Mouse (Mus musculus): ENCODE measurements around the gene Rae1. TPM values are rescaled to one million over a fixed set of nuclear protein-coding genes. Genes with fewer than 3 reads are reported as not detected.

The Rae1 gene
- polyA plus RNA-seq, 2 experiments: 45.9 to 65.3 TPM

DNA sequence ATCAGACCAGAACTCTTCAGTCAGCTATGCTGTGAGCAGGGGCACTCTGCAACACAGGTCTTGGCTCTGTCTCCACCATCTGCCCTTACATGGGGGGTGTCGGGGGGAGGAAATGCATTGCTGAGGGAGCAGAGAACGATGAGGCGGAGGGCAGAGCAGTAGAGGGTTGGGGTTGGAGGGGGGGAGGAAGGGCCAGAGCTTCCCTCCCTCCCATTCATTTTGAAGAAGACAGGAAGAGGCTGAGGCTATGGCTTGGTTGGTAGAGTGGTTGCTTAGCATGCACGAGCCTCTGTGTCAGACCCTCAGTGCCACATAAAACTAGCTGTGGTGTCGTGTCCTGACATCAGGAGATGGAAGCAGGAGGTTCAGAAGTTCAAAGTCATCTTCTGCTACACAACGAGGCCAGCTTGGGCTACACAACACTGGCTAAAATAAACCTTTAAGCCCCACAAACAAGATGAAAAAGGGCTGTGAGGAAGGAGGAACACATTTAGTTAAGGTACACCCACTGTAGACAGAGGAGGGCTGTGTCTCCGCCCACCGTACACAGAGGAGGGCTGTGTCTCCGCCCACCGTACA, 56.5 kb downstream of the Rae1 start:
- Histone ChIP-seq H3K9me3 (ENCODE audit: control insufficient read depth, low read length) (no peaks in the 10 kb centered on the region), H3K9ac (replicated peaks) (no peak overlapping the region), H3K4me1 (replicated peaks; ENCODE audit: control insufficient read depth in 2 of 2, insufficient read depth in 2 of 2, low read length in 1 of 2) (peaks cover 19 to 33% of the 10 kb centered on the region in 2 experiments), H3K27ac (no peak overlapping the region), H3K4me3 (ENCODE audit: insufficient read depth in 1 of 2, low read depth in 2 of 2, low read length in 2 of 2) (no peak overlapping the region), H3K36me3 (replicated peaks; ENCODE audit: control insufficient read depth, insufficient read depth, low read depth) (no peaks in the 10 kb centered on the region), H3K4me2 (ENCODE audit: low read depth) (no peak overlapping the region), H3K27me3 (ENCODE audit: control insufficient read depth, insufficient read depth, low read length) (no peaks in the 10 kb centered on the region)
- DNase-seq (ENCODE audit: low read depth in 3 of 3, low spot score in 3 of 3): no peak
- no peak for TF ChIP-seq CTCF (IDR thresholded peaks at IDR 0.05; ENCODE audit: low read depth)
- TF ChIP-seq EP300 (IDR thresholded peaks at IDR 0.05; ENCODE audit: low read depth): no peak
- no peak for ATAC-seq (ENCODE audit: insufficient read depth)
- 30% methylated on average over 10 of the region's 10 CpGs for WGBS (ENCODE audit: insufficient replicate concordance)

DNA sequence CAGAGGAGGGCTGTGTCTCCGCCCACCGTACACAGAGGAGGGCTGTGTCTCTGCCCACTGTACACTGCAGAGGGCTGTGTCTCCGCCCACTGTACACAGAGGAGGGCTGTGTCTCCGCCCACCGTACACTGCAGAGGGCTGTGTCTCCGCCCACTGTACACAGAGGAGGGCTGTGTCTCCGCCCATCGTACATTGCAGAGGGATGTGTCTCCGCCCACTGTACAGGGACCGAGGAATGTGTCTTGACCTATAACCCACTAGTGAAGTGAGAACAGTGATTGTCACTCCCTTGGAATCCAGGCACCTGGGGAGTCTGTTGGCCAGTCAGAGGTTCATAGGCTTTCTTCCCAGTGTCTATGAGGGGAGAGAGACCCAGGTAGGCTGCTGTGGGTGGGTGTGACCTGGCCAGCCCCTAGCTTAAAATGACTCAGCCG, 57.0 kb downstream of the Rae1 start:
- Histone ChIP-seq H3K9me3 (ENCODE audit: control insufficient read depth, low read length) (no peaks in the 10 kb centered on the region), H3K9ac (replicated peaks) (no peak overlapping the region), H3K4me1 (replicated peaks; ENCODE audit: control insufficient read depth in 2 of 2, insufficient read depth in 2 of 2, low read length in 1 of 2) (peaks cover 19 to 36% of the 10 kb centered on the region in 2 experiments), H3K4me3 (ENCODE audit: insufficient read depth in 1 of 2, low read depth in 2 of 2, low read length in 2 of 2) (no peak overlapping the region), H3K27ac (no peak overlapping the region), H3K4me2 (ENCODE audit: low read depth) (peak overlapping the region; percentile 4; the same call in 1 of the 2 replicates), H3K36me3 (replicated peaks; ENCODE audit: control insufficient read depth, insufficient read depth, low read depth) (no peaks in the 10 kb centered on the region), H3K27me3 (ENCODE audit: control insufficient read depth, insufficient read depth, low read length) (no peaks in the 10 kb centered on the region)
- WGBS (ENCODE audit: insufficient replicate concordance): 23% methylated on average over 11 of the region's 11 CpGs
- no peak for TF ChIP-seq EP300 (IDR thresholded peaks at IDR 0.05; ENCODE audit: low read depth)
- TF ChIP-seq CTCF (IDR thresholded peaks at IDR 0.05; ENCODE audit: low read depth): no peak
- DNase-seq (ENCODE audit: low read depth in 3 of 3, low spot score in 3 of 3): peak; percentile 63 to 74 (median 65)
- ATAC-seq (ENCODE audit: insufficient read depth): peak; percentile 81

DNA sequence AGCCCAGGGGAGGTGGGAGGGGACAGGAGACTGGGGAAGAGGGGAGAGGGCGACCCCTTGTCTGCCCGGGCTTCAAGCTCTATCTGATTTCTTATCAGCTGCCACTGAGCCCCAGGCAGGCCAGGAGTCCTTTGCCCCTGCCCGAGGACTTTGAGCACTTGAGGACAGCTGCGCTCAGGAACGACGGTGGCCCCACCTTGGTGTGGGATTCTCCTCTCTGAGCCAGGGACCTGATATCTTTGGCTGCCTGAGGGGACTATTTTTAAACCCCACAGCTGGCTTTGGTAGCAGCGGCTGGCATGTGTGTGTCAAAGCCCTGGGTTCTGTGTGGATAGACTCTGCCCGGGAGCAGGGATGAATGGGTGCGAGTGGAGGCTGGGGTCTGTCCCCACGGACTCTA, 57.7 kb downstream of the Rae1 start:
- H3K4me2 ChIP-seq (ENCODE audit: low read depth): no peak overlapping the region
- H3K4me1 ChIP-seq (replicated peaks; ENCODE audit: control insufficient read depth in 2 of 2, insufficient read depth in 2 of 2, low read length in 1 of 2): peaks cover 19 to 39% of the 10 kb centered on the region in 2 experiments
- TF ChIP-seq CTCF (IDR thresholded peaks at IDR 0.05; ENCODE audit: low read depth): no peak
- TF ChIP-seq EP300 (IDR thresholded peaks at IDR 0.05; ENCODE audit: low read depth): no peak
- no peak overlapping the region for H3K27ac ChIP-seq
- H3K27me3 ChIP-seq (ENCODE audit: control insufficient read depth, insufficient read depth, low read length): no peaks in the 10 kb centered on the region
- no peak for ATAC-seq (ENCODE audit: insufficient read depth)
- H3K9me3 ChIP-seq (ENCODE audit: control insufficient read depth, low read length): no peaks in the 10 kb centered on the region
- no peak overlapping the region for H3K9ac ChIP-seq (replicated peaks)
- 23% methylated on average over 10 of the region's 10 CpGs for WGBS (ENCODE audit: insufficient replicate concordance)
- no peaks in the 10 kb centered on the region for H3K36me3 ChIP-seq (replicated peaks; ENCODE audit: control insufficient read depth, insufficient read depth, low read depth)
- no peak overlapping the region for H3K4me3 ChIP-seq (ENCODE audit: insufficient read depth in 1 of 2, low read depth in 2 of 2, low read length in 2 of 2)
- no peak for DNase-seq (ENCODE audit: low read depth in 3 of 3, low spot score in 3 of 3)

DNA sequence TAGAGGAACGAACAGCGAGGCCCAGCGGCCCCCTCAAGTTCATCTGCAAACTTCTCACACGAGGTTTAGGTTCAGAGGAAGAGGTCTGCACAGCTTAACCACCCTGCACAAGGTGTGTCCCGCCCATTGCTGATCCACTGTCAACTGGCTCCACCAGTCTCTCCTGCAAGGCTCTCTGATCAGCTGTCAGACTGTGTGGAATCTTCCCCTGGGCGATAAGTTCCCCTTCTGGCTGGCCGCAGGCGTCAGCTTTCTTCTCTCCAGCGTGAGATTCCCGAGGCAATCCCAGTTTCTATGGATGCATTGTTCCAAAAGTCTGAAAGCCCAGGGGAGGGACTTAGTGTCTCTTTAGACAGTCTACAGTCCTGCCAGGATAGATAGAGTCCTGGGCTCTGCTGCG, 58.3 kb downstream of the Rae1 start:
- H3K4me3 ChIP-seq (ENCODE audit: insufficient read depth in 1 of 2, low read depth in 2 of 2, low read length in 2 of 2): no peak overlapping the region
- TF ChIP-seq EP300 (IDR thresholded peaks at IDR 0.05; ENCODE audit: low read depth): no peak
- no peak for TF ChIP-seq CTCF (IDR thresholded peaks at IDR 0.05; ENCODE audit: low read depth)
- H3K4me1 ChIP-seq (replicated peaks; ENCODE audit: control insufficient read depth in 2 of 2, insufficient read depth in 2 of 2, low read length in 1 of 2): peaks cover 19 to 41% of the 10 kb centered on the region in 2 experiments
- ATAC-seq (ENCODE audit: insufficient read depth): no peak
- H3K27me3 ChIP-seq (ENCODE audit: control insufficient read depth, insufficient read depth, low read length): no peaks in the 10 kb centered on the region
- H3K36me3 ChIP-seq (replicated peaks; ENCODE audit: control insufficient read depth, insufficient read depth, low read depth): no peaks in the 10 kb centered on the region
- no peak overlapping the region for H3K27ac ChIP-seq
- H3K4me2 ChIP-seq (ENCODE audit: low read depth): no peak overlapping the region
- no peak for DNase-seq (ENCODE audit: low read depth in 3 of 3, low spot score in 3 of 3)
- 31% methylated on average over 11 of the region's 11 CpGs for WGBS (ENCODE audit: insufficient replicate concordance)
- no peaks in the 10 kb centered on the region for H3K9me3 ChIP-seq (ENCODE audit: control insufficient read depth, low read length)
- no peak overlapping the region for H3K9ac ChIP-seq (replicated peaks)

DNA sequence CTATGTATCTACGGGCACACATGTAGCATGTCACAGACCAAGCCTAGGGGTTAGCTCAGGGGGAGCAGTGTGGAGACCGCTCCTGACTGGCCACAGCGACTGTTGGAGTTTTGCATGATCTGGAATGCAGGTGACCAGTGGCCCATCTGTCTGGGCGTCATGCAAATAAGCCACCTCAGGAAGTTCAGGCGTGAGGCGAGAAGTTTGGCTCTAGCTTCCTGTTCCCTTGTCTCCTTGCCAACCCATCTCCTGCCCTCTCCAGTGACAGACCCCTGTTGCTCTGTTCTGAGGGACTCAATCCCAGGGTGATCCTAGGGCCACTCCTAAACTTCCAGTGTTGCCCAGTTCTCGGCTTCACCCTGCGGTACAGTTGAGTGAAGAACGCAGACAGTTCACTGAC, 60.5 kb downstream of the Rae1 start:
- Histone ChIP-seq H3K4me1 (replicated peaks; ENCODE audit: control insufficient read depth in 2 of 2, insufficient read depth in 2 of 2, low read length in 1 of 2) (peaks cover 19 to 41% of the 10 kb centered on the region in 2 experiments), H3K9me3 (ENCODE audit: control insufficient read depth, low read length) (no peaks in the 10 kb centered on the region), H3K27me3 (ENCODE audit: control insufficient read depth, insufficient read depth, low read length) (no peaks in the 10 kb centered on the region), H3K4me2 (ENCODE audit: low read depth) (no peak overlapping the region), H3K36me3 (replicated peaks; ENCODE audit: control insufficient read depth, insufficient read depth, low read depth) (no peaks in the 10 kb centered on the region), H3K27ac (no peak overlapping the region), H3K9ac (replicated peaks) (no peak overlapping the region), H3K4me3 (ENCODE audit: insufficient read depth in 1 of 2, low read depth in 2 of 2, low read length in 2 of 2) (no peak overlapping the region)
- DNase-seq (ENCODE audit: low read depth in 3 of 3, low spot score in 3 of 3) (no peak), ATAC-seq (ENCODE audit: insufficient read depth) (no peak)
- WGBS (ENCODE audit: insufficient replicate concordance): 62% methylated on average over 9 of the region's 9 CpGs
- TF ChIP-seq EP300 (IDR thresholded peaks at IDR 0.05; ENCODE audit: low read depth) (no peak), CTCF (IDR thresholded peaks at IDR 0.05; ENCODE audit: low read depth) (no peak)

All from liver, embryonic 14.5 days (tissue).